Mouse (Mus musculus) cerebellum, adult 2 months (tissue): Measurements from ENCODE around the gene Sspo.

Source experiments
- CTCF ChIP-seq: fragments of 200-500 bp; IDR thresholded peaks from 2 replicates; pipeline ENCODE4 v1.5.1; 2011; ENCODE audit warnings: low read depth, mild to moderate bottlenecking, control low read depth, low read length, moderate library complexity, borderline replicate concordance; ENCODE audit not compliant: insufficient read depth
- POLR2A ChIP-seq: fragments of 200-500 bp; IDR thresholded peaks from 2 replicates; pipeline ENCODE4 v1.6.1; 2011; ENCODE audit warnings: low read length, control low read depth, borderline replicate concordance; ENCODE audit not compliant: insufficient read depth

GRCm38 (mm10) chr6:48414886-48415285, 33.1 kb upstream of the Sspo start:
- TF ChIP-seq CTCF: no peak
- no peak for TF ChIP-seq POLR2A
